Mouse (Mus musculus) hindbrain, embryonic 14.5 days (tissue): ENCODE measurements at regions not wholly inside any gene's neighbourhood (a gene's known extent, or its start where the extent isn't known, plus 50 kb on each side); places are given as distances from the start of the nearest gene placed in this dataset.
A peak's percentile ranks its signal among the peaks of the same experiment; 100 is the strongest.

Source experiments
- ATAC-seq: fragments of 200-750 bp; cut with Nextera tagmentation; 2 replicates; pipeline ENCODE4 v1.8.0; 2017; ENCODE audit warnings: moderate number of reproducible peaks, mild to moderate bottlenecking, moderate TSS enrichment, moderate library complexity; ENCODE audit not compliant: low FRiP score
- DNase-seq: peaks from one replicate; pipeline ENCODE4 v3.0.0-alpha.2; 2015; ENCODE audit warnings: low spot score
- H3K27ac ChIP-seq: fragments of 300-500 bp; sonication (generic); 2 replicates; pipeline ENCODE4 v1.5.1; 2014; ENCODE audit warnings: mild to moderate bottlenecking, moderate library complexity
- H3K27me3 ChIP-seq: fragments of 300-500 bp; sonication (generic); 2 replicates; pipeline ENCODE4 v1.6.1; 2014; ENCODE audit warnings: mild to moderate bottlenecking, low read length, mixed read lengths; ENCODE audit not compliant: control insufficient read depth, insufficient read depth
- H3K36me3 ChIP-seq: fragments of 300-500 bp; sonication (generic); replicated peaks from 2 replicates; pipeline ENCODE4 v1.6.1; 2014; ENCODE audit not compliant: control insufficient read depth, insufficient read depth
- H3K4me1 ChIP-seq: fragments of 300-500 bp; sonication (generic); replicated peaks from 2 replicates; pipeline ENCODE4 v1.6.1; 2014; ENCODE audit warnings: antibody characterized with exemption, low read length, mixed read lengths; ENCODE audit not compliant: control insufficient read depth, insufficient read depth
- H3K4me2 ChIP-seq: fragments of 300-500 bp; sonication (generic); replicated peaks from 2 replicates; pipeline ENCODE4 v1.6.1; 2014; ENCODE audit warnings: mild to moderate bottlenecking, moderate library complexity
- H3K4me3 ChIP-seq: fragments of 300-500 bp; sonication (generic); replicated peaks from 2 replicates; pipeline ENCODE4 v1.5.1; 2014; ENCODE audit warnings: mild to moderate bottlenecking, low read length
- H3K9ac ChIP-seq: fragments of 300-500 bp; sonication (generic); 2 replicates; pipeline ENCODE4 v1.6.1; 2014
- H3K9me3 ChIP-seq: fragments of 300-500 bp; sonication (generic); 2 replicates; pipeline ENCODE4 v1.6.1; 2016; ENCODE audit warnings: low read length; ENCODE audit not compliant: control insufficient read depth
- WGBS: fragments of 180-500 bp; shearing (Covaris S2); extraction: QIAGEN DNeasy Blood & Tissue Kit; methylation state at CpG from one replicate; pipeline ENCODE4 v1.1.7; 2014; 5-methylcytosine and 5-hydroxymethylcytosine counted together

DNA sequence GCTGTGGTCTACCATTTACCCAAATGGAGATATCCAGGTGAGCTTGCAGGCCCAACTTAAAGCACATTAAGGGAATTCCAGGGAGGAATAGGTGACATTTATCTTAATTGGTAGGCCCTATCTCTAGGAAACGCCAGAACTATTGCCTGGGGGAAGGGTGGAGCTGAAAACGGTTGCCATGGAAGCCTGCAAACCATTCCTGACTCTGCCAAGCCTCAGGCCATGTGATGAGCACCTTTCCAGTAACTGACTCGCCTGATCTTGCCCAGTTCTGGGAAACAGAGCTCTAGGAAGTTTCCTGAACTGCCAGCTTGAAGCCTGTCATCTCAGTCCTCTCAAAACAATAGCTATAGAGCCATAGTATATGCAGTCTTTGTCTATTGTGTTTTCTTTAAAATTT is 297.0 kb downstream of the Slitrk5 start:
- Histone ChIP-seq H3K36me3 (no peaks in the 10 kb centered on the region), H3K9me3 (no peaks in the 10 kb centered on the region), H3K27ac (no peak overlapping the region), H3K4me2 (no peak overlapping the region), H3K4me1 (no peaks in the 10 kb centered on the region), H3K4me3 (no peak overlapping the region), H3K9ac (no peak overlapping the region), H3K27me3 (no peaks in the 10 kb centered on the region)
- 33% methylated on average over 3 of the region's 3 CpGs for WGBS
- DNase-seq: no peak
- ATAC-seq: no peak

DNA sequence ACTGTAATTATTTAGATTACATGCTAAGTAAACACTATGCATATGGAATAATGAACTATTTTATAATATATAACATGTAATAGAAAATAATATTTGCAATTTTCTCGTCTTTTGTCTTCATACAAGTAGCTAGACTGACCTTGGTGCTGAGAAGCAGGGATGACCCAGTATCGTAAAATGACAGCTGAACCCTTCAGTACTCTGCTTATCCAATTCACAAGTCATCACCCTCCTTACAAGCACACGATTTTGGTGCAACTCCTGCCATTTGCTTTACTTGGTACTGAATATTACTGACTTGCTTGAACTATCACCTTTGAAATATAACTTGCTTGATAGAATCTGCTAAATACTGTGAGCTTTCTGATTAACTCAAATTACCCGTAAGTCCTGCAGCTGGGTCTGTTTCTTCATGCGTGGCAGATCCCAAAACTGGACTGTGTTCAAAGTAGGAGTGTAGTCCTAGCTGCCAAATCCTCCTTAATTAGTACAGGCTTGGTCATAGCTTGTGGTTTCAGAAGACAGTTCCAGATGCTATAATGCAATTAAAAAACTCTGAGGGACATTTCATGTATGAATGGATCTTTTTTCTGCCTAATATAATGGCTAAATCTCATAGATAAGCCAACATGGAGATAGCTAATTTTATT is 321.0 kb downstream of the Slitrk5 start:
- peak; percentile 64; the same call in 1 of the 2 replicates for ATAC-seq
- no peak overlapping the region for H3K4me3 ChIP-seq
- no peaks in the 10 kb centered on the region for H3K27me3 ChIP-seq
- H3K4me1 ChIP-seq: no peaks in the 10 kb centered on the region
- H3K9ac ChIP-seq: no peak overlapping the region
- no peak overlapping the region for H3K27ac ChIP-seq
- no peaks in the 10 kb centered on the region for H3K9me3 ChIP-seq
- 71% methylated on average over 5 of the region's 5 CpGs for WGBS
- H3K36me3 ChIP-seq: no peaks in the 10 kb centered on the region
- H3K4me2 ChIP-seq: no peak overlapping the region
- peak; percentile 33 for DNase-seq

DNA sequence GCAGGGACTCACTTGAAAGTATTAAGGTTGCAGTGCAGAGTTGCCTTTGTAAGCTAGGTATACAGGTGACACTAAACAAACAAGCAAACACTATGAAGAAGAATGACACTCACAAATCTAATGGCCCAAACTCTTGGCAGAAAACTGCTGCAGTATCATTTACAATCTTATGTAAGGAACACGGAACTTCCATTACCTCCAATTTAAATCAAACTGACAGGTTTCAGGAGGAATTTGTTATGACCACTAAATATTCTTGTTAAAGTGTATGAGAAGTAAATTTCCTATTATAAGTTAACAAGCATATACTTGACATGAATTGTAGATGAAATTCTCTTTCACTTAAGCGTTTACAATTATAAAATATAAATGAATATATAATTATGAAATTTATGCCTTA is 327.2 kb downstream of the Slitrk5 start:
- Histone ChIP-seq H3K4me3 (no peak overlapping the region), H3K4me2 (no peak overlapping the region), H3K27me3 (no peaks in the 10 kb centered on the region), H3K4me1 (no peaks in the 10 kb centered on the region), H3K36me3 (no peaks in the 10 kb centered on the region), H3K27ac (no peak overlapping the region), H3K9me3 (no peaks in the 10 kb centered on the region), H3K9ac (no peak overlapping the region)
- WGBS: 84% methylated on average over 2 of the region's 2 CpGs
- no peak for ATAC-seq
- DNase-seq: no peak

DNA sequence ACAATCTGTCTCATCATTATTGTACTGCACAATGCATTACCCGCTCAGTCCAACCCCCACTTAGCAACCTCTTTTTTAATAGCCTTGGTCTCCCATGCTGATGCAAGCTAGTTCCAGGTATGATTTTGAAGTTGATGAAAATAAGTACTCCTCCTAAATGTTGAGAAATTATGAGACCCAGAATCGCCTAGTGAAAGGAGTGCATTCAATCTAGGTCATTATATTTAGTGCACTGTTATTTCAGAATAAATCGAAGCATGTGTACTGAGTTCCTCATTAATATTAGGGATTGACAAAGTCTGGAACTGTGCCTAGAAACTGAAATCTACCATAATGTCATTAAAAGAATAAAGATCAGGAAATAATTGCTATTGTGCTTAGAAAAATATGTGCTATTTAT is 328.0 kb downstream of the Slitrk5 start:
- Histone ChIP-seq H3K27ac (no peak overlapping the region), H3K4me2 (no peak overlapping the region), H3K4me3 (no peak overlapping the region), H3K27me3 (no peaks in the 10 kb centered on the region), H3K9ac (no peak overlapping the region), H3K4me1 (no peaks in the 10 kb centered on the region), H3K9me3 (no peaks in the 10 kb centered on the region), H3K36me3 (no peaks in the 10 kb centered on the region)
- WGBS: 87% methylated on average over 3 of the region's 3 CpGs
- no peak for DNase-seq
- ATAC-seq: no peak

DNA sequence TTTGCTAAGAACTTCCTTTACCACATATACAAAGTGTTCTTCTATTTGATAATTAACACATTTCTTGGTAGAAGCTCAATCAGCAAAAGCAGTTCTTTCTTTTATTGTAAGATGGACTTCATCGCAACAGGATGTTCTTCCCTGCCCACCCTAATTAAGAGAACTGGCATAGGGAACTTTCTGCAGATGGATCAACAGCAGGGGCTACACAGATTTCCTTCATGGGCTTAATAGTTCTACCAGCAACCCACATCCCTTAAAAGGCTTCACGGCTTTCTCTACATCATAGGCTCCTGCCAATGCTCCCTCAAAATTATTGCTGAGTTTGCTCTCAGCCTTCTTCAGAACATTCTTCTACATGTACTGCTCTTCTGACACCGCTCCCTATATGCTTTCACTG is 333.8 kb downstream of the Slitrk5 start:
- no peak for DNase-seq
- H3K4me1 ChIP-seq: no peaks in the 10 kb centered on the region
- H3K9ac ChIP-seq: no peak overlapping the region
- WGBS: 93% methylated on average over 3 of the region's 3 CpGs
- no peak overlapping the region for H3K27ac ChIP-seq
- H3K27me3 ChIP-seq: no peaks in the 10 kb centered on the region
- H3K4me3 ChIP-seq: no peak overlapping the region
- no peaks in the 10 kb centered on the region for H3K9me3 ChIP-seq
- ATAC-seq: no peak
- no peak overlapping the region for H3K4me2 ChIP-seq
- H3K36me3 ChIP-seq: no peaks in the 10 kb centered on the region

DNA sequence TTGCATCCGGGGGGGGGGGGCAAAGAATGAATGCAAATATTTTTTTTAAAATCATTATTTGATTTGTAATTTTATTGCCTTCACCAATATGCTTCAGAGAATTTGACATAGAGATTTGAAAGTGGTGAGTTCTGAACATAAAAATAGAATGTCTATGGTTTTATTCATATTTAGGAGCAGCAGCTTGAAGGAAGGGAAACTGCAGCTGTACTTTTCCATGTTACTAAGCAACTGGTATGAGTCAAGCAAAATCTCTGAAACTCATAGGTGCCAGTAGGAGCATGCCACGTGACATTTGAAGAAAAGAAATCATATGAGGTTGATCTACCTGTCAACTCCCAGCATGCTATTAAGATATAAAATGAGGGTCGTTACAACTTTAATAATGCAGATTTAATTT is 354.4 kb downstream of the Slitrk5 start:
- no peak for DNase-seq
- H3K4me2 ChIP-seq: no peak overlapping the region
- no peaks in the 10 kb centered on the region for H3K27me3 ChIP-seq
- H3K36me3 ChIP-seq: no peaks in the 10 kb centered on the region
- WGBS: 72% methylated on average over 3 of the region's 3 CpGs
- H3K9me3 ChIP-seq: no peaks in the 10 kb centered on the region
- no peak for ATAC-seq
- no peaks in the 10 kb centered on the region for H3K4me1 ChIP-seq
- H3K4me3 ChIP-seq: no peak overlapping the region
- H3K27ac ChIP-seq: no peak overlapping the region
- no peak overlapping the region for H3K9ac ChIP-seq

DNA sequence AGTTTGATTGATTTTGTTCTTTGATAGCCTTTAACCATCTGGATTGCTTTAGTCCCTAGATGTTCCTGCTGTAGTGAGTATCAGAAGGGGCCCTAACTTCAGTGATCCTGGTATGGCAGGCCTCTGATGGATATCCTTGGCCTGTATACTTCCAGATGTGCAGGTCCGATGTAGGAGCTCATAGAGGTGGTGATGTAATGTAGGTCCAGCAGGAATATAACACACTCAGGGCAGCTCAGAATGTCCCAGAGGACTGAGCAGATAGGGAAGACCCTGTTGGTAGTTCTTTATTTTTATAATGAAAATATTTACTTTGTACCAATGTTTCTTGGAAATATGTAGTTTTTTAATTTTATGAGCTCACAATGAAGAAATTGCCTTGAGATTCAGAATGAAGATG is 400.2 kb downstream of the Slitrk5 start:
- Histone ChIP-seq H3K4me1 (no peaks in the 10 kb centered on the region), H3K36me3 (no peaks in the 10 kb centered on the region), H3K9me3 (0 out of 2 replicates have a peak, but pooled peaks cover 3% of the 10 kb centered on the region), H3K4me3 (no peak overlapping the region), H3K27me3 (no peaks in the 10 kb centered on the region), H3K27ac (no peak overlapping the region), H3K4me2 (no peak overlapping the region), H3K9ac (no peak overlapping the region)
- no peak for DNase-seq
- 92% methylated on average over 1 of the region's 1 CpGs for WGBS
- no peak for ATAC-seq
